Mouse (Mus musculus) skeletal muscle tissue, postnatal 0 days (tissue): Measurements from ENCODE around the gene Olfr804. TPM values are rescaled to one million over a fixed set of nuclear protein-coding genes. Genes with fewer than 3 reads are reported as not detected.

Experiments
- microRNA-seq, 2 experiments: library from miRNA; unstranded; fragments of <30 nt; microRNA quantifications; one replicate each; pipeline ENCODE4; 2016
- polyA plus RNA-seq: library from polyadenylated mRNA; unstranded; fragments of >200 nt; fragmentation: Nextera tagmentation; extraction: Ambion mirVana; gene quantifications from 2 replicates; pipeline ENCODE4 v1.2.1, GENCODE M21; 2015

The Olfr804 gene
- polyA plus RNA-seq: not detected in 2 replicates

GRCm38 (mm10) chr10:129702910-129703309 is at the start of gene Olfr804:
Gene Olfr804, plus strand, starts transcription at chr10:129703210.

GRCm38 (mm10) chr10:129657394-129657793 is 45.6 kb upstream of the Olfr804 start, which contains the start of gene Olfr800:
Gene Olfr800, plus strand, starts transcription at chr10:129657694.

GRCm38 (mm10) chr10:129673765-129674164 is 29.2 kb upstream of the Olfr804 start, which contains the start of gene Olfr801:
Gene Olfr801, minus strand, starts transcription at chr10:129673865.

GRCm38 (mm10) chr10:129688069-129688468 is 14.9 kb upstream of the Olfr804 start, which contains the start of gene Olfr802:
Gene Olfr802, minus strand, starts transcription at chr10:129688169.

GRCm38 (mm10) chr10:129694186-129694585 is 8.8 kb upstream of the Olfr804 start, which contains the start of gene Olfr803:
Gene Olfr803, minus strand, starts transcription at chr10:129694286.

GRCm38 (mm10) chr10:129729275-129729674 is 26.3 kb downstream of the Olfr804 start, which contains the start of gene Olfr805:
Gene Olfr805, minus strand, starts transcription at chr10:129729375.

GRCm38 (mm10) chr10:129741821-129742220 is 38.8 kb downstream of the Olfr804 start, which contains the start of gene Olfr806:
Gene Olfr806, minus strand, starts transcription at chr10:129741921.

GRCm38 (mm10) chr10:129757693-129758092 is 54.7 kb downstream of the Olfr804 start, which contains the start of gene Olfr807:
Gene Olfr807, minus strand, starts transcription at chr10:129757793.

Small RNAs within 50 kb of the gene (microRNA-seq; reads per million reads assigned to microRNA genes)
- 0 reads per million in 2 experiments for gene Gm24485

Other genes starting within 250 kb of the Olfr804 start
- gene Olfr787, start 241.3 kb upstream of the Olfr804 start, polyA plus RNA-seq: not detected in 2 replicates
- gene Olfr788, start 232.2 kb upstream of the Olfr804 start, polyA plus RNA-seq: not detected in 2 replicates
- not detected in 2 replicates for gene Olfr789, start 218.5 kb upstream of the Olfr804 start, polyA plus RNA-seq
- gene Olfr790, start 204.7 kb upstream of the Olfr804 start, polyA plus RNA-seq: not detected in 2 replicates
- gene Olfr791, start 181.4 kb upstream of the Olfr804 start, polyA plus RNA-seq: not detected in 2 replicates
- gene Olfr792, start 164.0 kb upstream of the Olfr804 start, polyA plus RNA-seq: not detected in 2 replicates
- gene Olfr794, start 135.6 kb upstream of the Olfr804 start, polyA plus RNA-seq: not detected in 2 replicates
- not detected in 2 replicates for gene Olfr796, start 90.6 kb upstream of the Olfr804 start, polyA plus RNA-seq
- not detected in 2 replicates for gene Olfr798, start 75.3 kb upstream of the Olfr804 start, polyA plus RNA-seq
- not detected in 2 replicates for gene Olfr799, start 65.7 kb upstream of the Olfr804 start, polyA plus RNA-seq
- gene Olfr800, start 45.5 kb upstream of the Olfr804 start, polyA plus RNA-seq: not detected in 2 replicates
- not detected in 2 replicates for gene Olfr801, start 29.3 kb upstream of the Olfr804 start, polyA plus RNA-seq
- gene Olfr802, start 15.0 kb upstream of the Olfr804 start, polyA plus RNA-seq: not detected in 2 replicates
- gene Olfr803, start 8.9 kb upstream of the Olfr804 start, polyA plus RNA-seq: not detected in 2 replicates
- gene Olfr805, start 26.2 kb downstream of the Olfr804 start, polyA plus RNA-seq: not detected in 2 replicates
- gene Olfr806, start 38.7 kb downstream of the Olfr804 start, polyA plus RNA-seq: not detected in 2 replicates
- not detected in 2 replicates for gene Olfr807, start 54.6 kb downstream of the Olfr804 start, polyA plus RNA-seq
- gene Olfr808, start 62.3 kb downstream of the Olfr804 start, polyA plus RNA-seq: not detected in 2 replicates
- gene Olfr809, start 71.4 kb downstream of the Olfr804 start, polyA plus RNA-seq: not detected in 2 replicates
- gene Olfr810, start 91.7 kb downstream of the Olfr804 start, polyA plus RNA-seq: not detected in 2 replicates
- not detected in 2 replicates for gene Olfr811, start 101.2 kb downstream of the Olfr804 start, polyA plus RNA-seq
- not detected in 2 replicates for gene Olfr812, start 142.9 kb downstream of the Olfr804 start, polyA plus RNA-seq
- gene Olfr813, start 152.2 kb downstream of the Olfr804 start, polyA plus RNA-seq: not detected in 2 replicates
- gene Olfr814, start 176.6 kb downstream of the Olfr804 start, polyA plus RNA-seq: not detected in 2 replicates
- not detected in 2 replicates for gene Olfr815, start 202.7 kb downstream of the Olfr804 start, polyA plus RNA-seq
- gene Olfr816, start 212.4 kb downstream of the Olfr804 start, polyA plus RNA-seq: not detected in 2 replicates
- not detected in 2 replicates for gene Olfr818, start 245.9 kb downstream of the Olfr804 start, polyA plus RNA-seq